ENCODE assay signal across 9 mouse cellular contexts in the genomic region with DNA sequence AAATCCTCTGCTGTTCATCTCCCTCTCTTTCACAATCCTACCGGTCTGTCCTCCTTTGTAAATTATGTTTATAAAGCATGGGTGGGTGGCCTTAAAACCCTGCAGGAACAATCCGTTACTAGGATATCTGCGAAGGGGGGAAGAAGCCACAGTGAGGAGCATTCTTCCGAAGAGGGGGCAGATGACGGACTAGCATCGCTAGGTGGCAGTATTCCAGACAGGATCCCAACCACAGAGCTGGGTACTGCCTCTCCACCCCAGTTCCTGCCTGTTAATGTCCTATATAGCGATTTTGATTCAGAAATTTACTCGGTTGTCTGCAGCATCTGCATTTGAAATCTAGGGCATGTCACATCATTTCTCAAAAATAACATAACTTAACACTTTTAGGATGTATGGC.
A peak's percentile ranks its signal among the peaks of the same experiment; 100 is the strongest.
DNase-seq lines count a peak whose midpoint lies in the region; ATAC-seq and TF ChIP-seq lines count a peak whose summit lies in the region.
"Had no signal": no experiment of that assay in that cellular context is flagged by ENCODE, and none has a peak within 500 bp of the region (broad histone marks: within the 10 kb centered on the region; RNA-seq: fewer than 3 reads in every experiment).

No protein-coding gene starts in this region.

- peak; percentile 57 to 85 for TF ChIP-seq CTCF in CH12.LX (conservative IDR thresholded peaks at IDR 0.05 in 1 of 2, IDR thresholded peaks at IDR 0.05 in 1 of 2; ENCODE audit: low read depth in 2 of 2, low read length in 2 of 2)
- TF ChIP-seq CTCF in embryonic fibroblast, embryonic 13.5 days (IDR thresholded peaks at IDR 0.05; ENCODE audit: borderline replicate concordance, insufficient read depth, low read length), result peak; percentile 38; the same call in 1 of the 2 replicates
- peak; percentile 70 for TF ChIP-seq CTCF in lung, embryonic 14.5 days (IDR thresholded peaks at IDR 0.05; ENCODE audit: low read depth)

- H3K4me1 ChIP-seq in CH12.LX (ENCODE audit: control insufficient read depth in 1 of 2, insufficient read depth in 2 of 2), result no peaks in the 10 kb centered on the region
- H3K4me1 ChIP-seq in embryonic fibroblast, embryonic 13.5 days (ENCODE audit: control insufficient read depth, insufficient read depth, low read length), result peaks cover 10% of the 10 kb centered on the region; the same call in 1 of the 2 replicates
- no peaks in the 10 kb centered on the region; the same call in 1 of the 2 replicates for H3K4me1 ChIP-seq in lung, embryonic 14.5 days (ENCODE audit: insufficient read depth)

- no peaks in the 10 kb centered on the region for H3K79me2 ChIP-seq in CH12.LX (replicated peaks; ENCODE audit: control insufficient read depth, extremely low read depth, insufficient read depth, poor library complexity, severe bottlenecking)

- TF ChIP-seq EP300 in CH12.LX (IDR thresholded peaks at IDR 0.05; ENCODE audit: low read length), result no peak

- DNase-seq in CH12.LX (ENCODE audit: extremely low read depth), result peak; percentile 81
- DNase-seq in adrenal gland, postnatal 36 days, result peak; percentile 75 to 82
- DNase-seq in heart, postnatal 14 days, result peak; percentile 69 to 81
- DNase-seq in layer of hippocampus, adult 18-20 months (ENCODE audit: low spot score in 2 of 2), result peak; percentile 45 to 82
- DNase-seq in lung, embryonic 14.5 days, result peak; percentile 82
- peak; percentile 64 for DNase-seq in ovary, postnatal 36 days (ENCODE audit: low spot score)
- DNase-seq in thymus, postnatal 25 days, result peak; percentile 54

- no peaks in the 10 kb centered on the region for H3K27me3 ChIP-seq in CH12.LX (replicated peaks)
- no peaks in the 10 kb centered on the region for H3K27me3 ChIP-seq in lung, embryonic 14.5 days (ENCODE audit: insufficient read depth, low read length)

- intact Hi-C loops in heart, postnatal 14 days (cut with DNase I), result loop anchor here (1.0 to 5.0 kb wide), 3 partner anchors 418 to 591 kb away; partner anchors contain the start of gene Atp2b1

- H3K9ac ChIP-seq in CH12.LX (ENCODE audit: insufficient read depth, low read depth), result no peak overlapping the region
- H3K9ac ChIP-seq in lung, embryonic 14.5 days, result no peak overlapping the region

- H3K9me3 ChIP-seq in CH12.LX (replicated peaks; ENCODE audit: low read length), result no peaks in the 10 kb centered on the region
- H3K9me3 ChIP-seq in lung, embryonic 14.5 days (ENCODE audit: low read depth, low read length), result no peaks in the 10 kb centered on the region

- H3K4me3 ChIP-seq in CH12.LX (replicated peaks in 1 of 3; ENCODE audit: low read depth in 2 of 3, low read length in 2 of 3, poor library complexity in 1 of 3), result no peak overlapping the region
- no peak overlapping the region for H3K4me3 ChIP-seq in embryonic fibroblast, embryonic 13.5 days (ENCODE audit: insufficient read depth, low read length)
- no peak overlapping the region for H3K4me3 ChIP-seq in lung, embryonic 14.5 days (ENCODE audit: low read depth, low read length)
- H3K4me3 ChIP-seq: erythroblast, embryonic 14.5 days had no signal

- TF ChIP-seq RAD21 in CH12.LX (IDR thresholded peaks at IDR 0.05; ENCODE audit: low read depth, low read length), result peak; percentile 83

- dilution Hi-C loops in CH12.LX (cut with MboI; ENCODE audit: extremely low pct_ligation_motif_present, extremely low pct_unique_long_range_greater_than_20kb, low sequenced_read_pairs), result no loop called here

- no peaks in the 10 kb centered on the region for H3K36me3 ChIP-seq in CH12.LX (replicated peaks in 1 of 2; ENCODE audit: control insufficient read depth in 1 of 2, insufficient read depth in 1 of 2, low read length in 1 of 2)
- H3K36me3 ChIP-seq in lung, embryonic 14.5 days (ENCODE audit: insufficient read depth), result no peaks in the 10 kb centered on the region

- H3K27ac ChIP-seq in CH12.LX (ENCODE audit: insufficient read depth, low read depth), result no peak overlapping the region
- H3K27ac ChIP-seq in embryonic fibroblast, embryonic 13.5 days (ENCODE audit: insufficient read depth, low read length), result no peak overlapping the region
- H3K27ac ChIP-seq in lung, embryonic 14.5 days (ENCODE audit: low read depth), result no peak overlapping the region

- TF ChIP-seq POLR2A in CH12.LX (IDR thresholded peaks at IDR 0.05; ENCODE audit: low read depth, low read length), result no peak
- TF ChIP-seq POLR2A in embryonic fibroblast, embryonic 13.5 days (IDR thresholded peaks at IDR 0.05; ENCODE audit: low read depth, low read length), result no peak

- H3K4me2 ChIP-seq in CH12.LX (ENCODE audit: insufficient read depth, low read depth, poor library complexity, severe bottlenecking), result no peak overlapping the region; the same call in 1 of the 2 replicates
- no peak overlapping the region for H3K4me2 ChIP-seq in lung, embryonic 14.5 days

- WGBS in lung, embryonic 14.5 days, result 14% methylated on average over 8 of the region's 8 CpGs

- ATAC-seq in lung, embryonic 14.5 days (ENCODE audit: insufficient read depth), result no peak

- in situ Hi-C loops in CH12.LX (cut with MboI; ENCODE audit: low pct_ligation_motif_present, low pct_unique_long_range_greater_than_20kb, low sequenced_read_pairs), result loop anchor here (25.0 kb wide), 2 partner anchors 343 to 593 kb away; no protein-coding TSS in a partner anchor

TF ChIP-seq in CH12.LX, 34 proteins besides CTCF, POLR2A, EP300 and RAD21:
- TF ChIP-seq JUND (conservative IDR thresholded peaks at IDR 0.05; ENCODE audit: low read depth, low read length), result no peak
- peak; percentile 74; the same call in 1 of the 2 replicates for TF ChIP-seq MAZ (IDR thresholded peaks at IDR 0.05; ENCODE audit: low read depth, low read length)
- no peak for TF ChIP-seq ZKSCAN1 (IDR thresholded peaks at IDR 0.05; ENCODE audit: borderline replicate concordance, low read depth, low read length)
- no peak for TF ChIP-seq MAFK (IDR thresholded peaks at IDR 0.05; ENCODE audit: insufficient replicate concordance, low read length)
- TF ChIP-seq ZNF384 (IDR thresholded peaks at IDR 0.05; ENCODE audit: low read depth, low read length), result peak; percentile 38
- no peak for TF ChIP-seq GABPA (IDR thresholded peaks at IDR 0.05; ENCODE audit: insufficient replicate concordance, low read depth, low read length)
- no peak for TF ChIP-seq USF1 (IDR thresholded peaks at IDR 0.05; ENCODE audit: low read depth, low read length)
- 0 out of 2 replicates have a peak, but pooled peaks have one; percentile 42 for TF ChIP-seq SIN3A (IDR thresholded peaks at IDR 0.05; ENCODE audit: low read length)
- no peak for TF ChIP-seq JUN (IDR thresholded peaks at IDR 0.05; ENCODE audit: insufficient read depth, low read depth, low read length)
- TF ChIP-seq CHD1 (IDR thresholded peaks at IDR 0.05; ENCODE audit: low read depth, low read length), result no peak
- no peak for TF ChIP-seq E2F4 (IDR thresholded peaks at IDR 0.05; ENCODE audit: insufficient replicate concordance, low read depth, low read length)
- TF ChIP-seq ELF1 (IDR thresholded peaks at IDR 0.05; ENCODE audit: low read depth, low read length), result 0 out of 2 replicates have a peak, but pooled peaks have one; percentile 32
- TF ChIP-seq PAX5 (IDR thresholded peaks at IDR 0.05; ENCODE audit: low read length), result no peak
- TF ChIP-seq UBTF (IDR thresholded peaks at IDR 0.05; ENCODE audit: low read depth, low read length), result no peak
- no peak for TF ChIP-seq POLR2AphosphoS2 (IDR thresholded peaks at IDR 0.05; ENCODE audit: low read depth, low read length)
- TF ChIP-seq HCFC1 (IDR thresholded peaks at IDR 0.05; ENCODE audit: low read depth, low read length), result no peak
- TF ChIP-seq NRF1 (IDR thresholded peaks at IDR 0.05; ENCODE audit: low read depth, low read length), result no peak
- TF ChIP-seq MYC (IDR thresholded peaks at IDR 0.05; ENCODE audit: low read depth, low read length), result no peak
- TF ChIP-seq MAX (IDR thresholded peaks at IDR 0.05; ENCODE audit: low read length), result no peak
- 0 out of 2 replicates have a peak, but pooled peaks have one; percentile 17 for TF ChIP-seq BHLHE40 (IDR thresholded peaks at IDR 0.05; ENCODE audit: low read depth, low read length)
- TF ChIP-seq NELFE (IDR thresholded peaks at IDR 0.05; ENCODE audit: low read depth, low read length), result no peak
- no peak for TF ChIP-seq TBP (conservative IDR thresholded peaks at IDR 0.05; ENCODE audit: low read depth, low read length)
- peak; percentile 91 for TF ChIP-seq SMC3 (IDR thresholded peaks at IDR 0.05; ENCODE audit: low read depth, low read length)
- no peak for TF ChIP-seq KAT2A (IDR thresholded peaks at IDR 0.05; ENCODE audit: insufficient replicate concordance, low read length)
- no peak for TF ChIP-seq MXI1 (IDR thresholded peaks at IDR 0.05; ENCODE audit: low read depth, low read length)
- peak; percentile 44; the same call in 1 of the 2 replicates for TF ChIP-seq ZC3H11A (IDR thresholded peaks at IDR 0.05; ENCODE audit: low read depth, low read length)
- peak; percentile 31; the same call in 1 of the 2 replicates for TF ChIP-seq IRF4 (IDR thresholded peaks at IDR 0.05; ENCODE audit: low read depth, low read length)
- TF ChIP-seq USF2 (conservative IDR thresholded peaks at IDR 0.05; ENCODE audit: low read depth, low read length), result no peak
- TF ChIP-seq RCOR1 (conservative IDR thresholded peaks at IDR 0.05; ENCODE audit: low read depth, low read length), result no peak
- no peak for TF ChIP-seq ZMIZ1 (IDR thresholded peaks at IDR 0.05; ENCODE audit: low read depth, low read length)
- TF ChIP-seq MEF2A (IDR thresholded peaks at IDR 0.05; ENCODE audit: borderline replicate concordance, low read depth, low read length), result no peak
- TF ChIP-seq TCF12 (IDR thresholded peaks at IDR 0.05; ENCODE audit: low read depth, low read length), result 0 out of 2 replicates have a peak, but pooled peaks have one; percentile 13
